Mouse (Mus musculus) cerebellum, adult 9-11 months (tissue): ENCODE measurements around the gene Olfr1175-ps.

Source experiments
- DNase-seq: peaks from one replicate; pipeline ENCODE4 v3.0.0; 2022

Olfr1175-ps gene

GRCm38 (mm10) chr2:88327115-88327514, at the start of gene Olfr1175-ps:
TSS of gene Olfr1175-ps (minus strand) at chr2:88327215.
- no peak for DNase-seq

DNA sequence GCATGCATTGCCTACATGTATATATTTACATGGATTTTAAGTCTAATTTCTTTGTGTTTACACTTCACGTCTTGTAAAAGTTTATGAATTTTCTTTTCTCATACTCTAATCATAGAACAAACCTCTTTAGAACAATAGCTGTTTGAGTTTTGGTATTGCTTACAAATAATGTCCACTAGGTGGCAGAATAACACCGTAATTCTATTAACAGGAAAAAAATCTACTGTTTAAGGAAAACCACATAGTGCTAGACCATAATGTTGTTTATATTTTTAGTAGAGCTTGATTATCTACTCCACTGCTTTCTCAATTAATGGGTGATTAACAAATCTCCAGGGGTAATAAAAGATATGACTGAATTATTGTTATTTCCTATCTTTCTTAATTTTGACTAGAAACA, 29.3 kb upstream of the Olfr1175-ps start:
- no peak for DNase-seq

- no peak for DNase-seq
Observed at GRCm38 (mm10) chr2:88346392-88346791, 19.4 kb upstream of the Olfr1175-ps start, which contains the start of gene Olfr1177-ps. TSS of gene Olfr1177-ps (minus strand) at chr2:88346492.

- no peak for DNase-seq
Observed at GRCm38 (mm10) chr2:88336421-88336820, 9.4 kb upstream of the Olfr1175-ps start, which contains the start of gene Olfr1176. TSS of gene Olfr1176 (plus strand) at chr2:88336721.

DNA sequence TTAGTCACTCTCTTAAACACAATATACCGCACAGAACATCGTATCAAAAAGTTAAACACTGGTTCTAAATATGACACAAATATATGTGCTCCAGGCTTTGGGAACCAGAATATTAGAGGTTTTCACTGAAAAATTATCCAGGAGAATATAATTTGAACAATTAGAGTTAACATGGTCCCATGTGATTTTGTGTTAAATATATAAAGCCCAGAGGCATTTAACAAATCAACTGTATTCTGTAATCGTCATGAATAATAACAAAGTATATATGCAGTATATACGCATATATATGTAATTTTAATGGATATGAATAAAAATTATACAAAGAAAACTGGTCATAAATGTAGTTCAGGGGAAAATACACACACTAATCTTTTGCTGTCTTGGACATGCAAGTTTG, 12.0 kb downstream of the Olfr1175-ps start, which contains the start of gene Olfr1174-ps:
TSS of gene Olfr1174-ps (minus strand) at position 101 of the 400 bp plus-strand sequence.
- DNase-seq, result no peak

DNA sequence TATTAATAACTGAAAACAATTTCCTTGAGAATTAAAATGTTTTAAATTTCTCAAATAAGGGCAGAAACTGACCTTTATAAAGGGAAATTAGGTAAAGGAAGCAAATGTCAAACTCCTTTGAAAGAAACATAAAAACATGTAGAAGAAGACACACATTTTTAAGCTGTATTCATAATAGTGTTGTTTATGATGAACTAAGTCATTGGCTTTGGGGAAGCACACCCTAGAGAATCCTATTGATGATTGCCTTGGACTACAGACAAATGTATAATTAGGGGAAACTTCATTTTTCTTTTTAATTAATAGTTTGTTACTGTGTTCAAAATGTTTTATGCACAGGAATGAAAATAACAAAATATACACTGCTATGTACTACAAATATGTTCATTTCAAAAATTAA, 47.2 kb downstream of the Olfr1175-ps start, which contains the start of gene Olfr1173:
TSS of gene Olfr1173 (minus strand) at position 101 of the 400 bp plus-strand sequence.
- DNase-seq, result no peak
